Mouse (Mus musculus) hindbrain, embryonic 10.5 days (tissue): ENCODE measurements around the gene Sympk. TPM values are rescaled to one million over a fixed set of nuclear protein-coding genes. Genes with fewer than 3 reads are reported as not detected.

Experiments
- DNase-seq: peaks from one replicate; pipeline ENCODE4 v3.0.0-alpha.2; 2017; ENCODE audit warnings: low spot score
- H3K27ac ChIP-seq: fragments of 300-500 bp; sonication (generic); 2 replicates; pipeline ENCODE4 v1.5.1; 2016; ENCODE audit warnings: mild to moderate bottlenecking, moderate library complexity
- H3K27me3 ChIP-seq: fragments of 300-500 bp; sonication (generic); 2 replicates; pipeline ENCODE4 v1.6.1; 2016; ENCODE audit warnings: mild to moderate bottlenecking; ENCODE audit not compliant: poor library complexity, insufficient read depth, severe bottlenecking
- H3K36me3 ChIP-seq: fragments of 300-500 bp; sonication (generic); 2 replicates; pipeline ENCODE4 v1.6.1; 2016; ENCODE audit warnings: mild to moderate bottlenecking, moderate library complexity
- H3K4me1 ChIP-seq: fragments of 300-500 bp; sonication (generic); replicated peaks from 2 replicates; pipeline ENCODE4 v1.6.1; 2016; ENCODE audit warnings: mild to moderate bottlenecking
- H3K4me3 ChIP-seq: fragments of 300-500 bp; sonication (generic); 2 replicates; pipeline ENCODE4 v1.5.1; 2016; ENCODE audit warnings: mild to moderate bottlenecking, moderate library complexity
- H3K9me3 ChIP-seq: fragments of 300-500 bp; sonication (generic); 2 replicates; pipeline ENCODE4 v1.6.1; 2016; ENCODE audit warnings: mild to moderate bottlenecking, moderate library complexity
- WGBS: fragments of 180-500 bp; shearing (Covaris S2); methylation state at CpG from one replicate; pipeline ENCODE4 v1.1.7; 2016; 5-methylcytosine and 5-hydroxymethylcytosine counted together
- polyA plus RNA-seq: library from polyadenylated mRNA; unstranded; fragments of >200 nt; fragmentation: Nextera tagmentation; extraction: Ambion mirVana; gene quantifications from 2 replicates; pipeline ENCODE4 v1.2.1, GENCODE M21; 2016

Sympk gene
- polyA plus RNA-seq, 1 experiment from 2014 or later, result 57.2 TPM

GRCm38 (mm10) chr7:19082171-19082570 lies 58.0 kb downstream of the Sympk start:
- no peaks in the 10 kb centered on the region for H3K9me3 ChIP-seq
- H3K27me3 ChIP-seq, result peaks cover 8% of the 10 kb centered on the region
- DNase-seq, result no peak
- 89% methylated on average over 4 of the region's 4 CpGs for WGBS
- 0 out of 2 replicates have a peak overlapping the region, but pooled peaks have one; percentile 3 for H3K4me3 ChIP-seq
- H3K36me3 ChIP-seq, result peaks cover 78% of the 10 kb centered on the region
- no peak overlapping the region for H3K27ac ChIP-seq
- peaks cover 61% of the 10 kb centered on the region for H3K4me1 ChIP-seq

GRCm38 (mm10) chr7:19083096-19083495 lies 58.9 kb downstream of the Sympk start:
- WGBS, result 61% methylated on average over 6 of the region's 6 CpGs
- Histone ChIP-seq H3K27ac (no peak overlapping the region), H3K4me1 (peaks cover 52% of the 10 kb centered on the region), H3K4me3 (0 out of 2 replicates have a peak overlapping the region, but pooled peaks have one; percentile 26), H3K36me3 (peaks cover 82% of the 10 kb centered on the region), H3K9me3 (no peaks in the 10 kb centered on the region), H3K27me3 (peaks cover 12% of the 10 kb centered on the region)
- no peak for DNase-seq

GRCm38 (mm10) chr7:19083701-19084100 lies 59.5 kb downstream of the Sympk start, which contains the start of gene Dmpk:
Dmpk (plus strand) TSS chr7:19083849.
- WGBS, result 42% methylated on average over 10 of the region's 10 CpGs

GRCm38 (mm10) chr7:19084277-19084771 lies 60.1 kb downstream of the Sympk start:
- Histone ChIP-seq H3K4me3 (peak overlapping the region; percentile 26; the same call in 1 of the 2 replicates), H3K9me3 (no peaks in the 10 kb centered on the region), H3K27me3 (peaks cover 12% of the 10 kb centered on the region), H3K36me3 (peaks cover 82% of the 10 kb centered on the region), H3K4me1 (peaks cover 54% of the 10 kb centered on the region), H3K27ac (0 out of 2 replicates have a peak overlapping the region, but pooled peaks have one; percentile 0)
- no peak for DNase-seq
- WGBS, result 75% methylated on average over 6 of the region's 6 CpGs

More at GRCm38 (mm10) chr7:19083701-19084100, 59.5 kb downstream of the Sympk start, which contains the start of gene Dmpk:
- no peaks in the 10 kb centered on the region for H3K9me3 ChIP-seq
- H3K4me3 ChIP-seq, result peak within 1 kb of the TSS; percentile 27
- H3K4me1 ChIP-seq, result peaks cover 52% of the 10 kb centered on the region
- 0 out of 2 replicates have a peak within 1 kb of the TSS, but pooled peaks have one; percentile 0 for H3K27ac ChIP-seq
- H3K27me3 ChIP-seq, result peaks cover 12% of the 10 kb centered on the region
- H3K36me3 ChIP-seq, result peaks cover 82% of the 10 kb centered on the region
- no peak for DNase-seq

GRCm38 (mm10) chr7:19084921-19085473 lies 60.8 kb downstream of the Sympk start:
- WGBS, result 25% methylated on average over 9 of the region's 9 CpGs

GRCm38 (mm10) chr7:19085495-19085894 lies 61.3 kb downstream of the Sympk start:
- H3K27ac ChIP-seq, result 0 out of 2 replicates have a peak overlapping the region, but pooled peaks have one; percentile 46
- peaks cover 17% of the 10 kb centered on the region for H3K27me3 ChIP-seq
- peak overlapping the region; percentile 27 for H3K4me3 ChIP-seq
- DNase-seq, result no peak
- no peaks in the 10 kb centered on the region for H3K9me3 ChIP-seq
- H3K4me1 ChIP-seq, result peaks cover 54% of the 10 kb centered on the region
- H3K36me3 ChIP-seq, result peaks cover 82% of the 10 kb centered on the region
- 13% methylated on average over 6 of the region's 6 CpGs for WGBS

More at GRCm38 (mm10) chr7:19084921-19085473, 60.8 kb downstream of the Sympk start:
- peaks cover 54% of the 10 kb centered on the region for H3K4me1 ChIP-seq
- DNase-seq, result no peak
- peaks cover 12% of the 10 kb centered on the region for H3K27me3 ChIP-seq
- H3K36me3 ChIP-seq, result peaks cover 82% of the 10 kb centered on the region
- 0 out of 2 replicates have a peak overlapping the region, but pooled peaks have one; percentile 46 for H3K27ac ChIP-seq
- no peaks in the 10 kb centered on the region for H3K9me3 ChIP-seq
- peak overlapping the region; percentile 27; the same call in 1 of the 2 replicates for H3K4me3 ChIP-seq

- WGBS, result 9% methylated on average over 14 of the region's 14 CpGs
- DNase-seq, result no peak
These were observed 61.9 kb downstream of the Sympk start for GRCm38 (mm10) chr7:19086042-19086441.

GRCm38 (mm10) chr7:19086760-19087159 lies 62.6 kb downstream of the Sympk start:
- Histone ChIP-seq H3K27me3 (peaks cover 29% of the 10 kb centered on the region), H3K36me3 (peaks cover 82% of the 10 kb centered on the region), H3K27ac (no peak overlapping the region), H3K9me3 (no peaks in the 10 kb centered on the region), H3K4me1 (peaks cover 57% of the 10 kb centered on the region), H3K4me3 (no peak overlapping the region)
- 59% methylated on average over 18 of the region's 18 CpGs for WGBS
- DNase-seq, result no peak

More at GRCm38 (mm10) chr7:19086042-19086441, 61.9 kb downstream of the Sympk start:
- Histone ChIP-seq H3K27me3 (peaks cover 22% of the 10 kb centered on the region), H3K27ac (0 out of 2 replicates have a peak overlapping the region, but pooled peaks have one; percentile 29), H3K4me3 (peak overlapping the region; percentile 27), H3K9me3 (no peaks in the 10 kb centered on the region), H3K4me1 (peaks cover 54% of the 10 kb centered on the region), H3K36me3 (peaks cover 82% of the 10 kb centered on the region)

GRCm38 (mm10) chr7:19088813-19089212 lies 64.6 kb downstream of the Sympk start:
- H3K36me3 ChIP-seq, result peaks cover 65% of the 10 kb centered on the region
- peaks cover 37% of the 10 kb centered on the region for H3K27me3 ChIP-seq
- no peak overlapping the region for H3K27ac ChIP-seq
- peaks cover 57% of the 10 kb centered on the region for H3K4me1 ChIP-seq
- DNase-seq, result peak; percentile 68
- H3K9me3 ChIP-seq, result no peaks in the 10 kb centered on the region
- 43% methylated on average over 10 of the region's 10 CpGs for WGBS
- H3K4me3 ChIP-seq, result no peak overlapping the region

- Histone ChIP-seq H3K4me1 (peaks cover 59% of the 10 kb centered on the region), H3K27me3 (peaks cover 31% of the 10 kb centered on the region), H3K4me3 (peak overlapping the region; percentile 79), H3K27ac (peak overlapping the region; percentile 98; the same call in 1 of the 2 replicates), H3K36me3 (peaks cover 56% of the 10 kb centered on the region), H3K9me3 (no peaks in the 10 kb centered on the region)
- 28% methylated on average over 16 of the region's 17 CpGs for WGBS
- DNase-seq, result no peak
These were observed 67.7 kb downstream of the Sympk start for GRCm38 (mm10) chr7:19091913-19092312.

GRCm38 (mm10) chr7:19092381-19093173 lies 68.4 kb downstream of the Sympk start:
- Histone ChIP-seq H3K27me3 (peaks cover 25% of the 10 kb centered on the region), H3K4me1 (peaks cover 66% of the 10 kb centered on the region), H3K4me3 (peak overlapping the region; percentile 79), H3K27ac (peak overlapping the region; percentile 98), H3K9me3 (no peaks in the 10 kb centered on the region), H3K36me3 (peaks cover 56% of the 10 kb centered on the region)
- DNase-seq, result peak; percentile 87
- WGBS, result 4% methylated on average over 38 of the region's 38 CpGs

GRCm38 (mm10) chr7:19093174-19093521 lies 69.0 kb downstream of the Sympk start:
- Histone ChIP-seq H3K4me1 (peaks cover 68% of the 10 kb centered on the region), H3K27ac (peak overlapping the region; percentile 98), H3K9me3 (no peaks in the 10 kb centered on the region), H3K4me3 (peak overlapping the region; percentile 79), H3K36me3 (peaks cover 56% of the 10 kb centered on the region), H3K27me3 (peaks cover 25% of the 10 kb centered on the region)
- peak; percentile 88 for DNase-seq
- WGBS, result 0% methylated on average over 13 of the region's 15 CpGs
